Mouse (Mus musculus) effector memory CD4-positive, alpha-beta T cell, adult 5 months (primary cell): Measurements from ENCODE around the gene Hc. TPM values are rescaled to one million over a fixed set of nuclear protein-coding genes. Genes with fewer than 3 reads are reported as not detected.

Experiments used
- polyA plus RNA-seq: library from polyadenylated mRNA; unstranded; fragments of 100-300 nt; shearing (Covaris generic); gene quantifications from one replicate; pipeline ENCODE4 v1.2.1, GENCODE M21; 2017

Gene Hc
- polyA plus RNA-seq, result not detected

GRCm38 (mm10) chr2:35061338-35061737, at the start of gene Hc:
Gene Hc (minus strand): TSS chr2:35061438.

GRCm38 (mm10) chr2:35109141-35109923, 48.1 kb upstream of the Hc start, which contains the start of gene Cntrl:
Gene Cntrl (plus strand): TSS chr2:35109492.

GRCm38 (mm10) chr2:35101443-35101842, 40.2 kb upstream of the Hc start, which contains the start of gene AI182371:
Gene AI182371 (minus strand): TSS chr2:35101543.

DNA sequence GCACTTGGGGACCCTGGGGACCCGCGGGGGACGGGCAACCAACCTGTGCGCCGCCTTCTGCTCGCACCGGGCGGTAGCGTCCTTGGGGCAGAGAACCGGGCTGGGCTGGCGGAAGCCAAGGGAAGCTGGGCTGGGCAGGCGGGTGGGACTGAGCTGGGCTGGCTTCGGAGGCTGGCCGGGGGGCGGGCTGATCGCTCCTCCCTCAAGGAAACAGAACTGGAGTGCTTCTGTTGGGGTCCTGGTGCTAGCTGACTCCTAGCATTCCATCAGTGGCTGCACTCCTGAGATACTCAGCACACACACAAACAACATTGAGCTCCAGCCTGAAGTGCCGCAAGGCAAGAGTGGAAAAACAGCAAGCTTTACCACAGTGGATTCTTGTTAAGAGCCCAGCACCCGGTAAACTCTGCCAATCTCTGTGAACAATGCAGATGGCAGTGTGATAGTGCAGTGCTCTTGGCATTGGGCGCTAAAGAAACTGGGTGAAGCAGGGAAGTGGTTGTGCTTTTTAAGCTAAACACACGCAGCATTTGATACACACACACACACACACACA, 99.7 kb downstream of the Hc start, which contains the start of gene Traf1:
Gene Traf1, minus strand, starts transcription at position 292 of the 556 bp plus-strand sequence.

Other genes starting within 250 kb of the Hc start
- gene Fbxw2, start 235.1 kb downstream of the Hc start, polyA plus RNA-seq, result 148 TPM
- gene Gm34653, start 228.4 kb downstream of the Hc start, polyA plus RNA-seq, result not detected
- not detected for gene Cutal, start 187.0 kb downstream of the Hc start, polyA plus RNA-seq
- 37.8 TPM for gene Psmd5, start 186.5 kb downstream of the Hc start, polyA plus RNA-seq
- 2.5 TPM for gene Phf19, start 147.4 kb downstream of the Hc start, polyA plus RNA-seq
- gene Traf1, start 99.7 kb downstream of the Hc start, polyA plus RNA-seq, result 1,228 TPM
- 2.8 TPM for gene AI182371, start 40.1 kb upstream of the Hc start, polyA plus RNA-seq
- 109 TPM for gene Cntrl, start 48.1 kb upstream of the Hc start, polyA plus RNA-seq
- 219 TPM for gene Rab14, start 139.7 kb upstream of the Hc start, polyA plus RNA-seq
- 5.5 TPM for gene Gsn, start 194.9 kb upstream of the Hc start, polyA plus RNA-seq